Mouse (Mus musculus) lung, adult 2 months (tissue): ENCODE results near the gene Ak9.

Experiments used
- CTCF ChIP-seq: fragments of 200-500 bp; IDR thresholded peaks from 2 replicates; pipeline ENCODE4 v1.5.1; 2011; ENCODE audit warnings: mild to moderate bottlenecking, low read length, control low read depth; ENCODE audit not compliant: insufficient read depth
- POLR2A ChIP-seq: fragments of 200-500 bp; IDR thresholded peaks from 2 replicates; pipeline ENCODE4 v1.6.1; 2011; ENCODE audit warnings: low read depth, mild to moderate bottlenecking, control low read depth, low read length, borderline replicate concordance; ENCODE audit errors: extremely low read depth

DNA sequence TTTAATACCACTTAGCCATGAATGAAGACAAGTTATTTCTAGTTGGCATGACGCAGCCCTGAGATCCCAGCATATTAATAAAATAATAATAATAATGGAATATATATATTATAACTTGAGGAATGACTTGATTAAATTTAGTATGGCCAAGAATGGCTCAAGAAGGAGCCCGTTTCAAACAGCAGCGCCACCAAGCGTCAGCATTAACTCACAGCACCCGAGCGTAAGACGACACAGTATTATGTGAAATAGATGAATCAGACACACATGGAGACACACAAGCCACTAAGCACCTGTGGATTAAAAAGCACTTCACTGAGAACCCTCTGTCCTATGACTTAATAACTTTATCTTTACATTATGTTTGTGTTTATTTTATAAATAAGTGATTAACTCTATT, 31.9 kb upstream of the Ak9 start:
- TF ChIP-seq CTCF (peak; percentile 47), POLR2A (no peak)
